Mouse (Mus musculus): ENCODE measurements around the gene Zfp59. TPM values are rescaled to one million over a fixed set of nuclear protein-coding genes. Genes with fewer than 3 reads are reported as not detected.

The Zfp59 gene
- total and polyA plus RNA-seq, 3 experiments = 4.0 to 5.9 (median 4.0) TPM

DNA sequence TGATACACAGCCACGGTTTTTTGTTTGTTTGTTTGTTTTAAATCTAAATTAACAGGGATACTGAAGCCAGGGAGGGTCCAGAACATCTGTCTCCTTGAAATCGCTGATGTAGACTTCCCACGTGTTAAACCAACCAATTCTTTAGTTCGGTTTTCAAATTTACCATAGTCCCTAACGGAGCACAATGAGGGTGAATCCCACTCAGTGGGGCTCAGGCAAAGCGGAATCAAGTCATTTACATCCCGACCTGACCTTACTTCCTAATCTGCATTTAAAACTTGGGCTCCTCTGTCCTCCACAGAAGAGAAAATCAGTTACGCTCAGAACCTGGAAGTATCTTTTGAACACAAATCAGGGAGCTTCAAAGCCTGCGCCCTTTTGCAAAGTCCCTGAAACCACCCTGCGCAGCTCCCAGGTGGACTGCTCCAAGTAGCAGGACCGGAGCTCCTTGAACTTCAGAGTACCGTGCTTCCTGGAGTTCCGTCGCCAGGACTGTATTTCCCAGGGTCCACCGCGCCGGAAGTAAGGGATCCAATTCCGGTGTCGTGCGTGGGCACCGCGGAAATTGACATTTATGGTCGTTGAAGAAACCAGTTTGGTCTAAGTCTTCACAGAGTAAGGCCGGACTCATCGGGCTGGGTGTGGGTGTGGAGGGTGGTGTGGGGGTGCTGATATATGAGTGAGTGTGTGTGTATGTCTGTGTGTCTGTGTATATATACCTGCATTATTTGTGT lies 33.9 kb upstream of the Zfp59 start:
- Histone ChIP-seq H3K4me2 (ENCODE audit: insufficient read depth, low read depth, poor library complexity, severe bottlenecking) (peak overlapping the region; percentile 52; the same call in 1 of the 2 replicates), H3K27ac (ENCODE audit: insufficient read depth, low read depth) (no peak overlapping the region), H3K9ac (ENCODE audit: insufficient read depth, low read depth) (peak overlapping the region; percentile 89), H3K79me2 (replicated peaks; ENCODE audit: control insufficient read depth, extremely low read depth, insufficient read depth, poor library complexity, severe bottlenecking) (peaks cover 10% of the 10 kb centered on the region; the same call in 1 of the 2 replicates), H3K27me3 (replicated peaks) (no peaks in the 10 kb centered on the region), H3K36me3 (replicated peaks in 1 of 2; ENCODE audit: control insufficient read depth in 1 of 2, insufficient read depth in 1 of 2, low read length in 1 of 2) (peaks cover 24 to 27% of the 10 kb centered on the region in 2 experiments), H3K4me3 (replicated peaks in 1 of 3; ENCODE audit: low read depth in 2 of 3, low read length in 2 of 3, poor library complexity in 1 of 3) (peak overlapping the region; percentile 73 to 81 (median 76)), H3K9me3 (replicated peaks; ENCODE audit: low read length) (no peaks in the 10 kb centered on the region), H3K4me1 (ENCODE audit: control insufficient read depth in 1 of 2, insufficient read depth in 2 of 2) (peaks cover 2 to 11% of the 10 kb centered on the region in 2 experiments; a peak in 2 of 4 replicates)
- peak; percentile 76 for DNase-seq (ENCODE audit: extremely low read depth)
- in situ Hi-C loops (cut with MboI; ENCODE audit: low pct_ligation_motif_present, low pct_unique_long_range_greater_than_20kb, low sequenced_read_pairs) (loop anchor here (5.0 kb wide), 1 partner anchor 72 kb away; the partner anchor contains the start of gene Zfp60), dilution Hi-C loops (cut with MboI; ENCODE audit: extremely low pct_ligation_motif_present, extremely low pct_unique_long_range_greater_than_20kb, low sequenced_read_pairs) (no loop called here)
- no peak for TF ChIP-seq JUN (IDR thresholded peaks at IDR 0.05; ENCODE audit: insufficient read depth, low read depth, low read length)
- TF ChIP-seq NELFE (IDR thresholded peaks at IDR 0.05; ENCODE audit: low read depth, low read length) = peak; percentile 81
- TF ChIP-seq TCF12 (IDR thresholded peaks at IDR 0.05; ENCODE audit: low read depth, low read length) = peak; percentile 80
- TF ChIP-seq ETS1 (conservative IDR thresholded peaks at IDR 0.05; ENCODE audit: low read depth, low read length) = no peak
- no peak; the same call in 1 of the 2 replicates for TF ChIP-seq GABPA (IDR thresholded peaks at IDR 0.05; ENCODE audit: insufficient replicate concordance, low read depth, low read length)
- TF ChIP-seq POLR2A (IDR thresholded peaks at IDR 0.05; ENCODE audit: low read depth, low read length) = peak; percentile 95
- TF ChIP-seq CHD1 (IDR thresholded peaks at IDR 0.05; ENCODE audit: low read depth, low read length) = no peak
- TF ChIP-seq POLR2AphosphoS2 (IDR thresholded peaks at IDR 0.05; ENCODE audit: low read depth, low read length) = peak; percentile 71
- no peak for TF ChIP-seq IRF4 (IDR thresholded peaks at IDR 0.05; ENCODE audit: low read depth, low read length)
- peak; percentile 41 for TF ChIP-seq BHLHE40 (IDR thresholded peaks at IDR 0.05; ENCODE audit: low read depth, low read length)
- TF ChIP-seq TBP (conservative IDR thresholded peaks at IDR 0.05; ENCODE audit: low read depth, low read length) = peak; percentile 65
- TF ChIP-seq MEF2A (IDR thresholded peaks at IDR 0.05; ENCODE audit: borderline replicate concordance, low read depth, low read length) = peak; percentile 11; the same call in 1 of the 2 replicates
- peak; percentile 57 for TF ChIP-seq CHD2 (IDR thresholded peaks at IDR 0.05; ENCODE audit: low read length)
- no peak for TF ChIP-seq RCOR1 (conservative IDR thresholded peaks at IDR 0.05; ENCODE audit: low read depth, low read length)
- TF ChIP-seq MXI1 (IDR thresholded peaks at IDR 0.05; ENCODE audit: low read depth, low read length) = peak; percentile 72; the same call in 1 of the 2 replicates
- TF ChIP-seq UBTF (IDR thresholded peaks at IDR 0.05; ENCODE audit: low read depth, low read length) = no peak
- TF ChIP-seq CTCF (conservative IDR thresholded peaks at IDR 0.05 in 1 of 2, IDR thresholded peaks at IDR 0.05 in 1 of 2; ENCODE audit: low read depth in 2 of 2, low read length in 2 of 2) = no peak
- no peak for TF ChIP-seq ZNF384 (IDR thresholded peaks at IDR 0.05; ENCODE audit: low read depth, low read length)
- peak; percentile 0; the same call in 1 of the 2 replicates for TF ChIP-seq MAX (IDR thresholded peaks at IDR 0.05; ENCODE audit: low read length)
- peak; percentile 41; the same call in 1 of the 2 replicates for TF ChIP-seq MYC (IDR thresholded peaks at IDR 0.05; ENCODE audit: low read depth, low read length)
- TF ChIP-seq KAT2A (IDR thresholded peaks at IDR 0.05; ENCODE audit: insufficient replicate concordance, low read length) = peak; percentile 91; the same call in 1 of the 2 replicates
- peak; percentile 97 for TF ChIP-seq SIN3A (IDR thresholded peaks at IDR 0.05; ENCODE audit: low read length)
- peak; percentile 96 for TF ChIP-seq HCFC1 (IDR thresholded peaks at IDR 0.05; ENCODE audit: low read depth, low read length)
- no peak for TF ChIP-seq PAX5 (IDR thresholded peaks at IDR 0.05; ENCODE audit: low read length)
- no peak for TF ChIP-seq USF1 (IDR thresholded peaks at IDR 0.05; ENCODE audit: low read depth, low read length)
- TF ChIP-seq EP300 (IDR thresholded peaks at IDR 0.05; ENCODE audit: low read length) = no peak
- TF ChIP-seq MAZ (IDR thresholded peaks at IDR 0.05; ENCODE audit: low read depth, low read length) = no peak
- no peak for TF ChIP-seq NRF1 (IDR thresholded peaks at IDR 0.05; ENCODE audit: low read depth, low read length)
- TF ChIP-seq ZKSCAN1 (IDR thresholded peaks at IDR 0.05; ENCODE audit: borderline replicate concordance, low read depth, low read length) = no peak
- peak; percentile 95 for TF ChIP-seq ELF1 (IDR thresholded peaks at IDR 0.05; ENCODE audit: low read depth, low read length)
- TF ChIP-seq SMC3 (IDR thresholded peaks at IDR 0.05; ENCODE audit: low read depth, low read length) = no peak
- no peak for TF ChIP-seq USF2 (conservative IDR thresholded peaks at IDR 0.05; ENCODE audit: low read depth, low read length)
- no peak for TF ChIP-seq ZC3H11A (IDR thresholded peaks at IDR 0.05; ENCODE audit: low read depth, low read length)
- TF ChIP-seq JUND (conservative IDR thresholded peaks at IDR 0.05; ENCODE audit: low read depth, low read length) = no peak
- TF ChIP-seq RAD21 (IDR thresholded peaks at IDR 0.05; ENCODE audit: low read depth, low read length) = no peak
- no peak for TF ChIP-seq E2F4 (IDR thresholded peaks at IDR 0.05; ENCODE audit: insufficient replicate concordance, low read depth, low read length)
- TF ChIP-seq ZMIZ1 (IDR thresholded peaks at IDR 0.05; ENCODE audit: low read depth, low read length) = peak; percentile 70
- no peak for TF ChIP-seq MAFK (IDR thresholded peaks at IDR 0.05; ENCODE audit: insufficient replicate concordance, low read length)
